Mouse (Mus musculus) myocyte (in vitro differentiated cells): ENCODE results near the gene Cep295. TPM values are rescaled to one million over a fixed set of nuclear protein-coding genes. Genes with fewer than 3 reads are reported as not detected.
A peak's percentile ranks its signal among the peaks of the same experiment; 100 is the strongest.

ENCODE experiments used
- H3K27me3 ChIP-seq: one replicate; pipeline ENCODE4 v1.6.1; 2011; ENCODE audit not compliant: control insufficient read depth, insufficient read depth, insufficient read length
- H3K36me3 ChIP-seq: one replicate; pipeline ENCODE4 v1.6.1; 2011; ENCODE audit not compliant: control insufficient read depth, insufficient read depth
- H3K4me2 ChIP-seq: one replicate; pipeline ENCODE4 v1.6.1; 2011; ENCODE audit warnings: low read depth, control low read depth
- H3K4me3 ChIP-seq: one replicate; pipeline ENCODE4 v1.5.1; 2011; ENCODE audit warnings: mild to moderate bottlenecking, control low read depth, moderate library complexity
- H3K79me2 ChIP-seq: one replicate; pipeline ENCODE4 v1.6.1; 2011; ENCODE audit not compliant: control insufficient read depth, insufficient read depth
- H3ac ChIP-seq: one replicate; pipeline ENCODE4 v1.6.1; 2011; ENCODE audit not compliant: control insufficient read depth, insufficient read length
- CEBPB ChIP-seq: IDR thresholded peaks from 2 replicates; pipeline ENCODE4 v1.6.1; 2011; ENCODE audit warnings: mild to moderate bottlenecking, moderate library complexity; ENCODE audit not compliant: poor library complexity, insufficient read depth, severe bottlenecking
- E2F4 ChIP-seq: IDR thresholded peaks from one replicate; pipeline ENCODE4 v1.6.1; 2011; ENCODE audit warnings: mild to moderate bottlenecking, control low read depth, moderate library complexity; ENCODE audit not compliant: insufficient read depth
- MAX ChIP-seq: IDR thresholded peaks from one replicate; pipeline ENCODE4 v1.6.1; 2011; ENCODE audit warnings: low read depth, mild to moderate bottlenecking, control low read depth
- MYOD1 ChIP-seq, 3 experiments: IDR thresholded peaks; one replicate each; pipeline ENCODE4 v1.6.1; 2011; ENCODE audit warnings: control low read depth in 2 of 3, low read depth in 2 of 3, mild to moderate bottlenecking in 2 of 3, moderate library complexity in 1 of 3; ENCODE audit not compliant: insufficient read length in 2 of 3, control insufficient read depth in 1 of 3
- MYOG ChIP-seq, 3 experiments: IDR thresholded peaks; one replicate each; pipeline ENCODE4 v1.6.1; 2011; ENCODE audit warnings: control low read depth in 2 of 3, low read depth in 2 of 3, mild to moderate bottlenecking in 2 of 3; ENCODE audit not compliant: insufficient read length in 2 of 3, control insufficient read depth in 1 of 3, insufficient read depth in 1 of 3
- POLR2A ChIP-seq: IDR thresholded peaks from one replicate; pipeline ENCODE4 v1.6.1; 2011; ENCODE audit warnings: low read depth, mild to moderate bottlenecking, control low read depth, moderate library complexity; ENCODE audit not compliant: insufficient read length
- POLR2AphosphoS2 ChIP-seq: IDR thresholded peaks from one replicate; pipeline ENCODE4 v1.6.1; 2011; ENCODE audit warnings: low read depth, control low read depth; ENCODE audit not compliant: insufficient read length
- REST ChIP-seq: IDR thresholded peaks from one replicate; pipeline ENCODE4 v1.6.1; 2011; ENCODE audit warnings: mild to moderate bottlenecking, control low read depth, moderate library complexity; ENCODE audit not compliant: insufficient read depth, insufficient read length
- SRF ChIP-seq: IDR thresholded peaks from one replicate; pipeline ENCODE4 v1.6.1; 2011; ENCODE audit warnings: low read depth; ENCODE audit not compliant: control insufficient read depth, insufficient read length
- TCF12 ChIP-seq: IDR thresholded peaks from one replicate; pipeline ENCODE4 v1.6.1; 2011; ENCODE audit warnings: mild to moderate bottlenecking, control low read depth; ENCODE audit not compliant: poor library complexity, insufficient read depth, severe bottlenecking
- TCF3 ChIP-seq: IDR thresholded peaks from one replicate; pipeline ENCODE4 v1.6.1; 2011; ENCODE audit warnings: low read depth, control low read depth; ENCODE audit not compliant: insufficient read length
- USF1 ChIP-seq: IDR thresholded peaks from one replicate; pipeline ENCODE4 v1.6.1; 2011; ENCODE audit warnings: low read depth, mild to moderate bottlenecking, control low read depth, moderate library complexity
- polyA plus RNA-seq: library from polyadenylated mRNA; unstranded; fragments of >200 nt; fragmentation: generic; extraction: Trizol; gene quantifications from one replicate; pipeline ENCODE4 v1.2.1, GENCODE M21; 2012; ENCODE audit warnings: missing spikeins

Gene Cep295
- polyA plus RNA-seq, 1 experiment = 2.6 TPM

GRCm38 (mm10) chr9:15308254-15308653, 49.3 kb downstream of the Cep295 start:
- Histone ChIP-seq H3K4me2 (peak overlapping the region; percentile 96), H3K36me3 (peaks cover 56% of the 10 kb centered on the region)
- TF ChIP-seq E2F4 (no peak), MAX (no peak), POLR2A (no peak), TCF12 (no peak), TCF3 (no peak), CEBPB (no peak), POLR2AphosphoS2 (no peak), SRF (no peak), MYOG (IDR thresholded peaks at IDR 0.05; ENCODE audit: control insufficient read depth in 1 of 3, insufficient read depth in 1 of 3, insufficient read length in 2 of 3, low read depth in 2 of 3) (no peak), USF1 (no peak), MYOD1 (IDR thresholded peaks at IDR 0.05; ENCODE audit: control insufficient read depth in 1 of 3, insufficient read length in 2 of 3, low read depth in 2 of 3) (no peak), REST (no peak)

GRCm38 (mm10) chr9:15307257-15307656, 50.3 kb downstream of the Cep295 start:
- no peaks in the 10 kb centered on the region for H3K27me3 ChIP-seq
- H3K79me2 ChIP-seq = peaks cover 49% of the 10 kb centered on the region
- TF ChIP-seq CEBPB = no peak
- TF ChIP-seq MYOD1 (IDR thresholded peaks at IDR 0.05; ENCODE audit: control insufficient read depth in 1 of 3, insufficient read length in 2 of 3, low read depth in 2 of 3) = no peak
- no peak for TF ChIP-seq POLR2A
- no peak for TF ChIP-seq TCF12
- TF ChIP-seq USF1 = no peak
- TF ChIP-seq MYOG (IDR thresholded peaks at IDR 0.05; ENCODE audit: control insufficient read depth in 1 of 3, insufficient read depth in 1 of 3, insufficient read length in 2 of 3, low read depth in 2 of 3) = no peak
- TF ChIP-seq SRF = no peak
- no peak for TF ChIP-seq E2F4
- TF ChIP-seq REST = no peak
- TF ChIP-seq POLR2AphosphoS2 = no peak
- no peak for TF ChIP-seq TCF3
- peaks cover 46% of the 10 kb centered on the region for H3K36me3 ChIP-seq
- H3ac ChIP-seq = peak overlapping the region; percentile 72
- H3K4me2 ChIP-seq = peak overlapping the region; percentile 96
- peak overlapping the region; percentile 72 for H3K4me3 ChIP-seq

More at GRCm38 (mm10) chr9:15308254-15308653, 49.3 kb downstream of the Cep295 start:
- Histone ChIP-seq H3ac (no peak overlapping the region), H3K27me3 (no peaks in the 10 kb centered on the region), H3K4me3 (peak overlapping the region; percentile 72), H3K79me2 (peaks cover 49% of the 10 kb centered on the region)

GRCm38 (mm10) chr9:15306398-15307119, 51.0 kb downstream of the Cep295 start, which contains the start of gene 4931406C07Rik:
TSS of gene 4931406C07Rik (minus strand) at chr9:15306448.
- Histone ChIP-seq H3ac (peak within 1 kb of the TSS; percentile 72), H3K4me3 (peak within 1 kb of the TSS; percentile 72), H3K27me3 (no peaks in the 10 kb centered on the region), H3K36me3 (peaks cover 39% of the 10 kb centered on the region), H3K4me2 (peak within 1 kb of the TSS; percentile 96), H3K79me2 (peaks cover 49% of the 10 kb centered on the region)
- TF ChIP-seq TCF3 (no peak), USF1 (peak; percentile 43)

- Histone ChIP-seq H3ac (peak within 1 kb of the TSS; percentile 72), H3K27me3 (no peaks in the 10 kb centered on the region), H3K4me2 (peak within 1 kb of the TSS; percentile 96), H3K79me2 (peaks cover 49% of the 10 kb centered on the region), H3K36me3 (peaks cover 33% of the 10 kb centered on the region), H3K4me3 (peak within 1 kb of the TSS; percentile 72)
- TF ChIP-seq MYOG (IDR thresholded peaks at IDR 0.05; ENCODE audit: control insufficient read depth in 1 of 3, insufficient read depth in 1 of 3, insufficient read length in 2 of 3, low read depth in 2 of 3) (peak in 1 of 3 experiments; percentile 19), MAX (no peak), SRF (peak; percentile 30), POLR2A (peak; percentile 89), TCF12 (no peak), POLR2AphosphoS2 (peak; percentile 93)
Observed at GRCm38 (mm10) chr9:15305503-15306397, 51.8 kb downstream of the Cep295 start, which contains the start of gene Taf1d. TSS of gene Taf1d (plus strand) at chr9:15306214.
